Mouse (Mus musculus) myocyte (in vitro differentiated cells): ENCODE measurements around the gene Cmbl.

Experiments used
- CEBPB ChIP-seq: IDR thresholded peaks from 2 replicates; pipeline ENCODE4 v1.6.1; 2011; ENCODE audit warnings: mild to moderate bottlenecking, moderate library complexity; ENCODE audit not compliant: poor library complexity, insufficient read depth, severe bottlenecking
- E2F4 ChIP-seq: IDR thresholded peaks from one replicate; pipeline ENCODE4 v1.6.1; 2011; ENCODE audit warnings: mild to moderate bottlenecking, control low read depth, moderate library complexity; ENCODE audit not compliant: insufficient read depth
- MAX ChIP-seq: IDR thresholded peaks from one replicate; pipeline ENCODE4 v1.6.1; 2011; ENCODE audit warnings: low read depth, mild to moderate bottlenecking, control low read depth
- MYOD1 ChIP-seq, 3 experiments: IDR thresholded peaks; one replicate each; pipeline ENCODE4 v1.6.1; 2011; ENCODE audit warnings: control low read depth in 2 of 3, low read depth in 2 of 3, mild to moderate bottlenecking in 2 of 3, moderate library complexity in 1 of 3; ENCODE audit not compliant: insufficient read length in 2 of 3, control insufficient read depth in 1 of 3
- MYOG ChIP-seq, 3 experiments: IDR thresholded peaks; one replicate each; pipeline ENCODE4 v1.6.1; 2011; ENCODE audit warnings: control low read depth in 2 of 3, low read depth in 2 of 3, mild to moderate bottlenecking in 2 of 3; ENCODE audit not compliant: insufficient read length in 2 of 3, control insufficient read depth in 1 of 3, insufficient read depth in 1 of 3
- POLR2A ChIP-seq: IDR thresholded peaks from one replicate; pipeline ENCODE4 v1.6.1; 2011; ENCODE audit warnings: low read depth, mild to moderate bottlenecking, control low read depth, moderate library complexity; ENCODE audit not compliant: insufficient read length
- POLR2AphosphoS2 ChIP-seq: IDR thresholded peaks from one replicate; pipeline ENCODE4 v1.6.1; 2011; ENCODE audit warnings: low read depth, control low read depth; ENCODE audit not compliant: insufficient read length
- SRF ChIP-seq: IDR thresholded peaks from one replicate; pipeline ENCODE4 v1.6.1; 2011; ENCODE audit warnings: low read depth; ENCODE audit not compliant: control insufficient read depth, insufficient read length
- TCF12 ChIP-seq: IDR thresholded peaks from one replicate; pipeline ENCODE4 v1.6.1; 2011; ENCODE audit warnings: mild to moderate bottlenecking, control low read depth; ENCODE audit not compliant: poor library complexity, insufficient read depth, severe bottlenecking
- TCF3 ChIP-seq: IDR thresholded peaks from one replicate; pipeline ENCODE4 v1.6.1; 2011; ENCODE audit warnings: low read depth, control low read depth; ENCODE audit not compliant: insufficient read length
- USF1 ChIP-seq: IDR thresholded peaks from one replicate; pipeline ENCODE4 v1.6.1; 2011; ENCODE audit warnings: low read depth, mild to moderate bottlenecking, control low read depth, moderate library complexity

GRCm38 (mm10) chr15:31632478-31632877, 67.3 kb downstream of the Cmbl start:
- TF ChIP-seq MAX = no peak
- TF ChIP-seq E2F4 = no peak
- no peak for TF ChIP-seq POLR2AphosphoS2
- TF ChIP-seq USF1 = no peak
- TF ChIP-seq TCF3 = no peak
- TF ChIP-seq POLR2A = no peak
- TF ChIP-seq MYOG (IDR thresholded peaks at IDR 0.05; ENCODE audit: control insufficient read depth in 1 of 3, insufficient read depth in 1 of 3, insufficient read length in 2 of 3, low read depth in 2 of 3) = no peak
- no peak for TF ChIP-seq SRF
- no peak for TF ChIP-seq CEBPB
- TF ChIP-seq TCF12 = no peak
- no peak for TF ChIP-seq MYOD1 (IDR thresholded peaks at IDR 0.05; ENCODE audit: control insufficient read depth in 1 of 3, insufficient read length in 2 of 3, low read depth in 2 of 3)
